Mouse (Mus musculus) embryonic facial prominence, embryonic 14.5 days (tissue): ENCODE data around the gene Clptm1. TPM values are rescaled to one million over a fixed set of nuclear protein-coding genes. Genes with fewer than 3 reads are reported as not detected.

Experiments used
- ATAC-seq: fragments of 200-750 bp; cut with Nextera tagmentation; 2 replicates; pipeline ENCODE4 v1.8.0; 2017; ENCODE audit warnings: low read depth, moderate number of reproducible peaks, moderate TSS enrichment
- DNase-seq: peaks from one replicate; pipeline ENCODE4 v3.0.0-alpha.2; 2015; ENCODE audit warnings: low spot score
- H3K27ac ChIP-seq: fragments of 300-500 bp; sonication (generic); replicated peaks from 2 replicates; pipeline ENCODE4 v1.5.1; 2014; ENCODE audit warnings: low read depth, mild to moderate bottlenecking, low read length, moderate library complexity
- H3K27me3 ChIP-seq: fragments of 300-500 bp; sonication (generic); replicated peaks from 2 replicates; pipeline ENCODE4 v1.6.1; 2014; ENCODE audit warnings: low read length; ENCODE audit not compliant: control insufficient read depth, insufficient read depth
- H3K36me3 ChIP-seq: fragments of 300-500 bp; sonication (generic); 2 replicates; pipeline ENCODE4 v1.6.1; 2014; ENCODE audit warnings: low read length, mixed read lengths; ENCODE audit not compliant: control insufficient read depth, insufficient read depth
- H3K4me1 ChIP-seq: fragments of 300-500 bp; sonication (generic); 2 replicates; pipeline ENCODE4 v1.6.1; 2014; ENCODE audit warnings: antibody characterized with exemption, low read length; ENCODE audit not compliant: control insufficient read depth, insufficient read depth
- H3K4me2 ChIP-seq: fragments of 300-500 bp; sonication (generic); 2 replicates; pipeline ENCODE4 v1.6.1; 2014; ENCODE audit warnings: low read depth, mild to moderate bottlenecking, low read length, moderate library complexity, mixed read lengths
- H3K4me3 ChIP-seq: fragments of 300-500 bp; sonication (generic); 2 replicates; pipeline ENCODE4 v1.5.1; 2014; ENCODE audit warnings: low read depth, mild to moderate bottlenecking, low read length
- H3K9ac ChIP-seq: fragments of 300-500 bp; sonication (generic); 2 replicates; pipeline ENCODE4 v1.6.1; 2014; ENCODE audit warnings: low read depth, mild to moderate bottlenecking, low read length, moderate library complexity, mixed read lengths
- H3K9me3 ChIP-seq: fragments of 300-500 bp; sonication (generic); 2 replicates; pipeline ENCODE4 v1.6.1; 2016; ENCODE audit warnings: low read length; ENCODE audit not compliant: control insufficient read depth
- WGBS: fragments of 180-500 bp; shearing (Covaris S2); extraction: QIAGEN DNeasy Blood & Tissue Kit; methylation state at CpG from one replicate; pipeline ENCODE4 v1.1.7; 2014; 5-methylcytosine and 5-hydroxymethylcytosine counted together
- polyA plus RNA-seq: library from polyadenylated mRNA; unstranded; fragments of >200 nt; fragmentation: Nextera tagmentation; extraction: Ambion mirVana; gene quantifications from 2 replicates; pipeline ENCODE4 v1.2.1, GENCODE M21; 2014

Clptm1 gene
- polyA plus RNA-seq, 1 experiment from 2014 or later, result 77.9 TPM

DNA sequence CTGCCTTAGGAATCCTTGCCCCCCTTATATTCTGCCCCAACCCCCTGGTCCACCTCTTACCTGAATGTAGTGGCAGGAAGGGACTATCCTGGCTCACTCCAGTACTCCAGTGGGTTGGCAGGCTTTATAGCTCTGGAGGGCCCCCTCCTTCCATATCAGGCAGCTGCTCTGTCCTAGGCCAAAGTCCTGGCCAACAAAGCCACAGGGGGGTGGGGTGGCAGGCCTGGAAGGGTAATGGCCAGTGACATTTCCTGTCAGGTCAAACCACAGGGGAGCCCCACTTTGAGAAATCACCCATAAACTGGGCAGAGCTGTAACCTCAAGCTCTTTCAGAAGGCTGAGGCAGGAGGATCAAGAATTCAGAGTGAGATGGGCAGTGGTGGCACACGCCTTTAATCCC, 11.8 kb upstream of the Clptm1 start:
- Histone ChIP-seq H3K4me1 (no peaks in the 10 kb centered on the region), H3K36me3 (no peaks in the 10 kb centered on the region), H3K27ac (no peak overlapping the region), H3K9ac (no peak overlapping the region), H3K4me2 (no peak overlapping the region), H3K9me3 (no peaks in the 10 kb centered on the region), H3K4me3 (no peak overlapping the region), H3K27me3 (no peaks in the 10 kb centered on the region)
- no peak for DNase-seq
- ATAC-seq, result no peak
- WGBS, result 85% methylated on average over 1 of the region's 1 CpGs

GRCm38 (mm10) chr7:19675824-19676223, 11.0 kb upstream of the Clptm1 start:
- H3K9ac ChIP-seq, result no peak overlapping the region
- WGBS, result 76% methylated on average over 10 of the region's 10 CpGs

GRCm38 (mm10) chr7:19673083-19673699, 8.4 kb upstream of the Clptm1 start:
- Histone ChIP-seq H3K27ac (no peak overlapping the region), H3K4me2 (no peak overlapping the region), H3K9ac (no peak overlapping the region), H3K9me3 (no peaks in the 10 kb centered on the region), H3K27me3 (no peaks in the 10 kb centered on the region), H3K36me3 (no peaks in the 10 kb centered on the region), H3K4me3 (no peak overlapping the region), H3K4me1 (no peaks in the 10 kb centered on the region)
- 60% methylated on average over 14 of the region's 14 CpGs for WGBS
- DNase-seq (no peak), ATAC-seq (no peak)

More at GRCm38 (mm10) chr7:19675824-19676223, 11.0 kb upstream of the Clptm1 start:
- no peak overlapping the region for H3K4me2 ChIP-seq
- no peak overlapping the region for H3K27ac ChIP-seq
- no peak overlapping the region for H3K4me3 ChIP-seq
- no peak for DNase-seq
- no peaks in the 10 kb centered on the region for H3K4me1 ChIP-seq
- ATAC-seq, result no peak
- H3K27me3 ChIP-seq, result no peaks in the 10 kb centered on the region
- H3K36me3 ChIP-seq, result no peaks in the 10 kb centered on the region
- H3K9me3 ChIP-seq, result no peaks in the 10 kb centered on the region

- ATAC-seq, result no peak
- no peak overlapping the region for H3K4me2 ChIP-seq
- 66% methylated on average over 10 of the region's 10 CpGs for WGBS
Observed at GRCm38 (mm10) chr7:19671511-19671910, 6.7 kb upstream of the Clptm1 start.

GRCm38 (mm10) chr7:19668947-19669721, 4.3 kb upstream of the Clptm1 start:
- Histone ChIP-seq H3K4me3 (no peak overlapping the region), H3K9ac (peak overlapping the region; percentile 28), H3K27ac (peak overlapping the region; percentile 68), H3K4me2 (peak overlapping the region; percentile 39), H3K27me3 (no peaks in the 10 kb centered on the region), H3K9me3 (no peaks in the 10 kb centered on the region), H3K36me3 (no peaks in the 10 kb centered on the region), H3K4me1 (peaks cover 4% of the 10 kb centered on the region; the same call in 1 of the 2 replicates)
- WGBS, result 2% methylated on average over 10 of the region's 10 CpGs
- ATAC-seq (peak; percentile 81), DNase-seq (peak; percentile 97)

More at GRCm38 (mm10) chr7:19671511-19671910, 6.7 kb upstream of the Clptm1 start:
- Histone ChIP-seq H3K36me3 (no peaks in the 10 kb centered on the region), H3K9me3 (no peaks in the 10 kb centered on the region), H3K4me1 (no peaks in the 10 kb centered on the region), H3K27me3 (no peaks in the 10 kb centered on the region), H3K9ac (no peak overlapping the region), H3K4me3 (no peak overlapping the region), H3K27ac (no peak overlapping the region)
- no peak for DNase-seq

DNA sequence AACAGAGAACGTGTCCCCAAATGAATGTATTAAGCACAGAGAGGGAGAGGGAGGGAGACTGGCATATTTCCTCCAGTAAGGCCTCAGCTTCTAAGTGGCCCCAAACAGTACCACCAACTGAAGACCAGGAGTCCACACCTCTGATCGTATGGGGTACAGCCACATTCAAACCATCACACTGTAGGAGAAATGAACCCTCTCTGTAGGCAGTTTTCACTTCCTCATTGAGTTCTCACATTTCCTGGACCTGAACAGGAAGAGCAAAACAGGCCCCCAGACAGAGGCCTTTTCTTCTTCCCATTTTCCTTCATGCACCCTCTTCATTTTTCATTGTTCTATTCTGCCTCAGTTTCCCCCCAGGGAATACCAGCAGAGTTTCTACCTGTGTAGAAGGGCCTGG, 2.6 kb upstream of the Clptm1 start:
- DNase-seq, result no peak
- no peaks in the 10 kb centered on the region for H3K9me3 ChIP-seq
- H3K9ac ChIP-seq, result no peak overlapping the region
- H3K4me3 ChIP-seq, result no peak overlapping the region
- H3K27me3 ChIP-seq, result no peaks in the 10 kb centered on the region
- WGBS, result 78% methylated on average over 2 of the region's 2 CpGs
- H3K36me3 ChIP-seq, result 0 out of 2 replicates have a peak, but pooled peaks cover 4% of the 10 kb centered on the region
- no peak overlapping the region for H3K27ac ChIP-seq
- peaks cover 13% of the 10 kb centered on the region for H3K4me1 ChIP-seq
- ATAC-seq, result no peak
- H3K4me2 ChIP-seq, result no peak overlapping the region

DNA sequence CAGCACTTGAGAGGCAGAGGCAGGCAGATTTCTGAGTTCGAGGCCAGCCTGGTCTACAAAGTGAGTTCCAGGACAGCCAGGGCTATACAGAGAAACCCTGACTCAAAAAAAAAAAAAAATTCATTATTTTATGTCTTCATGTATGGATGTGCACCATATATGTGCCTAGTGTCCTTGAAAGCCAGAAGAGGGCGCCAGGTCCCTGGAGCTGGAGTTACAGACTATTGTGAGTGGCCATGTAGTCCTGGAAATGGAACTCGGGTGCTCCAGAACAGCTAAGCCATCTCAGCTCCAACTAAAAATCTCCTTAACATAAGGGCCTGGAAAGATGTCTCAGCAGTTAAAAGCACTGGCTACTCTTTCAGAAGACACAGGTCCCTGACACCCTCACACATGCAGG, 1.9 kb upstream of the Clptm1 start:
- Histone ChIP-seq H3K4me1 (peaks cover 13% of the 10 kb centered on the region), H3K4me3 (no peak overlapping the region), H3K27me3 (no peaks in the 10 kb centered on the region), H3K27ac (no peak overlapping the region), H3K36me3 (peaks cover 9% of the 10 kb centered on the region; the same call in 1 of the 2 replicates), H3K9me3 (no peaks in the 10 kb centered on the region), H3K9ac (no peak overlapping the region), H3K4me2 (no peak overlapping the region)
- ATAC-seq (no peak), DNase-seq (no peak)
- WGBS, result 61% methylated on average over 3 of the region's 3 CpGs

GRCm38 (mm10) chr7:19664455-19664954, 328 bp downstream of the Clptm1 start:
- WGBS, result 2% methylated on average over 9 of the region's 37 CpGs
- Histone ChIP-seq H3K4me3 (peak overlapping the region; percentile 100), H3K9me3 (no peaks in the 10 kb centered on the region), H3K4me2 (peak overlapping the region; percentile 86), H3K4me1 (peaks cover 13% of the 10 kb centered on the region), H3K27me3 (no peaks in the 10 kb centered on the region), H3K27ac (peak overlapping the region; percentile 42; the same call in 1 of the 2 replicates), H3K36me3 (peaks cover 22% of the 10 kb centered on the region; the same call in 1 of the 2 replicates), H3K9ac (peak overlapping the region; percentile 98)
- ATAC-seq, result peak; percentile 38
- no peak for DNase-seq
